Mouse (Mus musculus) lung, adult 18-20 months (tissue): ENCODE measurements at regions not wholly inside any gene's neighbourhood (a gene's known extent, or its start where the extent isn't known, plus 50 kb on each side); places are given as distances from the start of the nearest gene placed in this dataset.

Experiments used
- DNase-seq, 2 experiments: peaks; one replicate each; pipeline ENCODE4 v3.0.0; 2022; ENCODE audit warnings: mixed read lengths in 2 of 2

DNA sequence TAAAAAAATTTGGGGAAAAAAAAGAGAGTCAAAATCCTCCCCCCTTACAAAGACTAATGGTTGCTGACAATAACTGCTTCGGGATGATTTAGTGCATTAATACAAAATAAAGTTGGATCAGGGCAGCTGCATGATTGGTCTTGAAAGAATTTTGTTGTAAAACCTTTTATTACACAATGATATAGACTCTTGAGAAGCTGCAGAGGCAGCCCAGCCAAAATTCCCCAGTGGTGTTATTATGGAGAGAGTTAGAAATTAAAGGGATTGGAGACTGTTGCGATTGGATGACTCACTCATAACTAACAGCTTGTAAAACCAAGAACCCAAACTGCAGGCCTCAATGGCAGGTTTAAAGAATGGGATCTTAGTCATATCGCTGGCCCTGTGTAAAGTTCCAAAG, 181.4 kb upstream of the Igfbp7 start:
- no peak for DNase-seq

DNA sequence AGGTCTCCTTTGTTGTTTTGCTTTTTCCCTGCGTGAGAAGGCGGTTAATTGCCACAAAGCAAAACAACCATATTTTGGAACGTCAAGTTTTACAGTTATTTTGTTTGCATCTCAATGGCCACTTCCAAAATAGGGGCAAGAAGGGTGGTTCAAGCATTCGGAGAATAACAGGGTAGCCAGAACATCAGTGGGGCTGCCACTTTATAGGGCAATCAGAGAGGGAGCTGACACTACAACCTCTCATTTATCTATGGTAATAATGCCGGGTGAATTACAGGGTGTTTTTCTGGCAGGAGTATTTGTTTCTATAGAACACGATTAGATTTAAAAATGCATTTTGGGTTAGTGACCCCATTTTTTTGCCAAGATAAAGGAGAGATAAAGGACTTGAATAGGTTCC, 173.9 kb upstream of the Igfbp7 start:
- DNase-seq, result no peak

DNA sequence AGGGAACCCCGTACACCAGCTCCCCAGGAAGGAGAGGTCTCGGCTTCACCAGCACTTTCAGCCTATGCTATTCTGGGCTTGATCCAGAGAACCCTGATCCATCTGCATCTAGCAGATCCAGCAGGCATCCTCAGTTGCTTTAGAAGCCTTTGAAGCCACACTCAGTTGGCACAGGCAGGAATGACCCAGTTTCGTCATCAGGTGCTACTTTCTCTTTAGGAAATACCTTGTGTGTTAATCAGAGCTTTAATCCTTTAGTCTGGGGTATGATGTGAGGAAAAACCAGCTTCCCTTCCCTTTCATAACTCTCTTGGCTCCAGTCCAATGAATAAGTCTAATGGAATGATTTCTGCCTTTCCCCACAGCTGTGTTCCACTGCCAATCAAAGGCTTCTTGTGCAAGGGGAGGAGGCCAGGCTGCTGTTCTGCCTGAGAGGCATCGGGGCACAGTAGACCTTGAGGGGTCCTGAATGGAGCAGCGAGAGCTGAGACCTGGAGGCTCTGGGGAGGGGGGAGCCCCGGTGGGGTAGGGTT, 173.3 kb upstream of the Igfbp7 start:
- peak; percentile 22 to 30 for DNase-seq

DNA sequence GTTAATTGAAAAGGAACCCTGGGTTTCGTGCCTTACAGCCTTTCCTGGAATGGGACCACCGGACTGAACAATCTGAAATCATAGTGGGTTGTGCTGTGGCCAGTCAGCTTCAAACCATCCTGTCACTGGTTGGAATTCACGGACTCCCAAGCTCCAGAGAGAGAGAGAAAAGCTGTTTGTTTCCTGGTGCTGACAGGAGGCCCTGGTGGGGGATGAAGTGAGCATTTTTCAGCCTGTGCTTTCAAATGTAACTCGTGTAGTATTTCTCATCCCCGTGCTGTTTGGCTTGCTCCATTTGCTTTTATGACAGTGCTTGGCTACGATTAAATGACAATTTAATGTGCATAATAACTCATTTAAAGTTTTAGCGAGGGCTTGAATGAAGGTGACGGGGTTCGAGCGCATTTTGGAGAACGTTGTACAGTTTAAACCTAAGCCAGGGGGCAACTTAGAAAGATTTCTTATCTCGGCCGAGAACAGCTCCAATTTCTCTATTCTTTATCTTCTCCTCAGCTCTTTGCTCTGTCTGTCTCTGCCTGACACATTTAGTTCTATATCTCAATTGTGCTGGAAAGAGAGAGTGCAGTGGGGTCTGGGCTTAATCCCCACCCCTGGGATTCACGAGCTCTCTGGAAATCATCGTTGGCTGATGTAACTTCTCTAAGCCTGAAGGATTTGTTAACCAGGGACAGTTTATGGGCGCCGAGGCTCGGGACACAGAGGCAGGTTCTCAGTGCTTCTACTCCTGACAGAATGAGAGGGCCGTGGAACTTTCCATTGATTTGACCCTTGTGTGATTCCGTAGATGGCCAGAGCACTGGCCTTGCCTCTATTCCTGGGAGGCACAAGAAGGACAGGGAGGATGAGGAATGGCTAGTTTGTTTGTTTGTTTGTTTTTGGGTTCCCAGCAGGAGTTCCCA, 172.2 kb upstream of the Igfbp7 start:
- DNase-seq, result no peak

DNA sequence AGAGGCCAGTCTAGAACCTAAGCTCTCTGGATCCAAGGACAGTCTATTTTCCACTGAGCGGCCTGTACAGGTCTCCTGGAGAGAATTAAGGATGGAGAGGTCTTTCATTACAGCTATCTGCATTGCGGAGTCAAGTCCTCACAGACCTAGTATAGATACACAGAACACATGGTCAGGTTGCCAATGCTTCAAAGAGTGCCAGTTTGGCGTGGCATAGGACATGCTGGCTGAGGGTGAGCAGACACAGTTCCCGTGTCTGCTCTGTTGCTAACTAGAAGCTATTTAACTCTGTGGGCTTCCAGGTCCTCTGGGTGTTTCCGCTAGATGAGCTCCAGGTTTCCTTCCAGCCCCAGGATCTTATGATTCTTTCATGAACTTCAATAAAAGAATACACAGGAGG, 169.0 kb upstream of the Igfbp7 start:
- no peak for DNase-seq

DNA sequence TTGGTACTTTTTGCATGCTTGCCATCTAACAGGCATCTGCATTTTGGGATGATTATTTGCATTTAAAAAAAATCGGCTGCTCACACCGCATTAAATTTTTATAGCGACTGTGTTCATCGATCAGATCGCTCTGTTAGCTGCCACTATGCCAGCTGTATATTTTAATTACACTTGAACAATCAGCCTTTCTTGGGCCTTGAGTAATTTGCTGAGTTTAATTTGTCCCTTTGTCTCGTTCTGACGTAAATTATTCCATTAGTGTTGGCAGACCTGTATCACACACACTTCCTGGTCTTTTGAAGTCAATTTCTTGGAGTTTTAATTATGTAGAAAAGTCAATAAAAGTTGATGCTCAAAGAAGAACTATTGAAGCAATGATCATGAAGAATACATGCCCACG, 167.9 kb upstream of the Igfbp7 start:
- DNase-seq, result no peak

DNA sequence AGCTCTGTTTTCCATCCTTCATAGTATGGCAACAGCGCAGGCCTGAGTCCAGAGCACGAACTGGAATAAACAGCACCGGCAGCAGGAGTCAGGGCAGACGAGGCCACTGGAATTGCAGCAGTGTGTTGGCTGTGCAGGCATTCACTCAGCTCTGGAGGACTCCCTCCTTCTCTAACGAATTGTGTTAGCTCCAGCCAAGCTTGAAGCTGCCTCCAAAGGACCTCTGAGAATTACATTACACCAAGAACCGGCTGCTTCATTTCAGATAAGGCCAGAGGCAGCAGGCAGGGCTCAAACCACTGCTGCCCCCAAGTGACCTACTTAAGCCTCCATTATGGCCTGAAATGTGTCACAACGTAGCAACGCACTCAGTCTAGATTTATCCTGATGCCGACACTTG, 162.5 kb upstream of the Igfbp7 start:
- DNase-seq, result no peak

DNA sequence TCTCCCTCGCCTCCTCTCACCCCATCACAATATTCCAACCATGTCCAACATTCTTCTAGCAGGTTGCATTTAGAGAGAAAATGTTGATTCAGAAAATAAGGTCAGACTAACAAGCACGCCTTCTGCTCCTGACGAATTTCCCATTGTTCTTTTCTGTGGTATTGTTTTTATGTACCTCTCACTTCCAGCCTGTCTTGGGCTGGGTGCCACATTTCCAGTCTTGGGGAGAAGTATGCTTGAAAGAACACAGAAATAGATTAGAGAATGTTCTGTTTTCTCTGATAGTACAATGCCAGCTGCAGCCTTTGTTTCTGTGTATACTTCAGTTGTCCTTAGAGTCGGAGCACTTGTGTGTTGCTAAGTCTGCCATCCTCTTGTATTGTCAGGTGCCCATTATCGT, 160.3 kb upstream of the Igfbp7 start:
- no peak for DNase-seq

DNA sequence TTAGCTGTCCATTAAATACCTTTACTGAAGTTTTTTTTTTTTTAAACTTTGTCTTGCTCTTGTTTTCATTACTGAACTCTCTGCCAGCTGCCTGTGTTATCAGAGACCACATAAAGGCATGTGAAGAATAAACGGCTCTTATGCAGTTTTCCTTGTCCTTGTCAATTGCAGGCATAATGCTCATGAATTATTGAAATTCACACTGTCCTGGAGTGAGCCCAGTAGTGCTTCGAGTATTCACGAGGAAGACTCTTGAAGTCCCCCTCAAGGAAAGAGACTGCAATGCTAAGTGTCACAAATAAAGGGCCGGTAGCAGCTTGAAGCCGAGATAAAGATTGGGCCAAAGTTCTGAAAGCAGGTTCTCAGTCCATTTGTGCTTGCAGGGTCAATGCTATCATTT, 144.7 kb upstream of the Igfbp7 start:
- peak; percentile 11 to 39 for DNase-seq

DNA sequence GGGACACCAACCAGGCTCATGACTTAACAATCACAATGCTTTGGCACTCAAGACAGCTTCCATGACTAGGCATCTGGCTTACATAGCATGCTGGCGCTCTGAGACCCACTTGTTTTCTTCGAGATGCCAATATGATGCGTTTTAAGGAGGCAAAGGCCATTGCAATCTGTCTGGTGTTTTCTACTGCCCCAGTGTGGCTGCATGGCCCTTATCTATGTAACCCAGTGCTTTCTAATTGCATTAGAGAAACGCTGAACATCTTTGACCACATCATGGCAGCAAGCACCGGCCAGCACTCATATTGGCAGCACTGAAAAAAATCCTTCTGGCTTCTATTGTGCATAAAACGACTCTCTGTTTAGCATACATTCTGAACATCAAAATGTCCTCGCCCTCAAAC, 144.2 kb upstream of the Igfbp7 start:
- DNase-seq, result no peak

DNA sequence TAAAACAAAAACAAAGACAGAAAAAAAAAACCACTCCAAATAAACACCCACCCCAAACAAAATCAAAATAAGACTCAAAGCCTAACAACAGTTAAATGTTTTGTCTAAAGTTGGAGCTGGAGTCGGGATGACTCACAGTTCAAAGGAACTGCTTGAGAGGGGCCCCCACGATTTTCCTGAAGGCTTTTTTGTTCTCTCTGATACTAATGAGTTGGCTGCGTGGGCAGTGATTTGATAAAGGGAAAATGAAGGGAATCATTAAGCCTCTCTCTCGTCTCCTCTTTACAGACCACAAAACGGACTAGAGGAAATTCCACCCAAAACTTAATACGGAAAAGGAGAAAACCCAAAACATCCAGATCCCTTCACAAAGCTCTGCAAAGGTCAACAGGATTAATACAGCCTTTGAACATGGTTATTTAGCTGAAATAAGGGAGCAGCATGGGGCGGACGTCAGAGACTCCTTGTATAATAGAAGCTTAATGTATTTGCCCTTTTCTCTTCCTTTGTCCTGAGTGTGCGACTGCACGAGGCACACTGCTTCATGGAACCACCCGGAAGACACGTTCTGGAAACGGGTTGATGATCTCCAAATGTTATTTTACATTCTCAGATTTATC, 138.3 kb upstream of the Igfbp7 start:
- no peak for DNase-seq

DNA sequence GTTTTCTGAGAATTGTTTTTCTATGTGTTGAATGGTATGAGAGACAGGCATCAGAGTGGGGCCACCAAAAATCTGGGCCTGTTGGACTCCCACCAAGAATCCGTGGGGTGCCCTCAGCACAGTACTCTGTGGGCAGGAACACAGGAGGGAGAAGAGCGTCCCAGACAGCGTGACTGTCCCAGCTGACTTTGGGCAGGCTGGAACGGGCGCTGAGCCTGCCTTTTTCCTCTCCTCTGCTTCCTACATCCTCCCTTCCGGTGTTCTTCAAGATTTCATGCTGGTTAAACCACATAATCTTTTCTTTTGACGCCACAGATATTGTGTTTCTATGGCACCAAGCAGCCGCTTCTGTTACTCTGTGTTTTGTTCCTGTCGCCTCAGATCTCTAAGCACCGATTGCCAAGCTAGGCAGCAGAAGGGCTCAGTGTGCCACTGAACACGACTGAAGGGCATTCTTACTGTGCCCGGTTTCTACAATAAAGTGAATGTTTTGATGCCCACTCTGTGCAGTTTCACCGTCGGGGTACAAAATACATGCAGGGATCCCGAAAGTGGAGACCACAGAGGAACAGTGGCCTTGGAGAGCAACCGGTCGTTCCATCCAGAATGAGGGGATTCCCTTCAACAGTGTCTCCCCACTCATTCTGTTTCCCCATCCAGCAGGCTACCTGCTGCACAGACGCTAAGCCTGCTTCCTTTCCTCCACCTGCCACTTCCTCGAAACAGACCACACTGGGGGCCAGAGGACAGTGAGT, 124.6 kb upstream of the Igfbp7 start:
- DNase-seq, result no peak

DNA sequence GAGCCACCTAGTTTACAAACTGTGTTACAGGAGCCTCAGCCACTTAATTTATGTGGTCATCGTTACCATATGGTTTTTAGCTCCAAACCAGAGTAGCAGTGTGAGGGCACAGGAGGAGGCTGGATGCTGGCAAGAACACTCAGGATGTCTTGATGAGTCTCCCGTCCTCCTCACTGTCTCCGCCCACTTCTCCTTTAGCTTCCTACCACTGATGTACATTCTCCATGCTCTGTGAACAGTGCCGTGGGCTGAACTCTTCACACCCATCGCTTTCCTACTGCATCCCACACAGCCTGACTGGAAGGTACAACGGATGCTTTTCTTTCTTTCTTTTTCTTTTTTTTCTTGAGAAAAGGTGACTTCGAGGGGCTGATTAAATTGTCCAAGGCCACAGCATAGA, 122.5 kb upstream of the Igfbp7 start:
- DNase-seq, result no peak

DNA sequence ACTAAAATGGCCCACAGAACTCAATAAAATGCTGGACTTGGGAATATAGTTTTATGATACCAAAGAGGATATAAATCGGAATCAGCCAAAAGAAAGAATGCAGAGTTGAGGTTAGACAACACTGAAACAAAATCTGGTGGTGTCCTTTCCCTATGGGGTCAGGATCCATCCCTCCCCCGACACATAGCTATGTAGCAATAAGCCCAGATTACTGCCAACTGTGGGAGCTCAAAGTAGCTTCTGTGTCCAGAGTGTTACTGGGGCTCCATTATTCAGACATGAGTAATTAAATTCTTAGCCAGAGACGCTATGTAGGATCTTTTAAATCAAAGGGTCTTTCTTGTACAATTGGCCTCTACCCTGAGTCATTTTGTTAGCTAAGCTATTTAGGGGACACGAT, 109.4 kb upstream of the Igfbp7 start:
- DNase-seq, result no peak

DNA sequence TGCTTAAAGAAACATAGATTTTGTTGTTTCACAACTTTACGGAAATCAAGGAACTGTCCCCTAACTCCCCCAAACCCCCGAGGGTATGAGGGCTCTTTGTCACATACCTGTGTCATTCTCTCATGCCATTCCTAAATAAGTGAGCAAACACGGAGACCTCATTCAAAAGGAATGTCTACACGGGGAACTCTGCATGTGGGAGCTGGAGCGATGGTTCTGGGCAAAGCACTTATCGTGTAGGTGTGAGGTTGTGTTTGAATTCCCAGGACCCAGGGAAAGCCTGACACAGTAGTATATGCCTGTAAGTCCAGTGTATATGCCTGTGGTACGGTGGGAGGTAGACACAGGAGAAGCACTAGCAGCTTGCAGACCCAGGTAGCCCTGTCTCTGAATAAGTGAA, 107.6 kb upstream of the Igfbp7 start:
- peak in 1 of 2 experiments; percentile 7 for DNase-seq

DNA sequence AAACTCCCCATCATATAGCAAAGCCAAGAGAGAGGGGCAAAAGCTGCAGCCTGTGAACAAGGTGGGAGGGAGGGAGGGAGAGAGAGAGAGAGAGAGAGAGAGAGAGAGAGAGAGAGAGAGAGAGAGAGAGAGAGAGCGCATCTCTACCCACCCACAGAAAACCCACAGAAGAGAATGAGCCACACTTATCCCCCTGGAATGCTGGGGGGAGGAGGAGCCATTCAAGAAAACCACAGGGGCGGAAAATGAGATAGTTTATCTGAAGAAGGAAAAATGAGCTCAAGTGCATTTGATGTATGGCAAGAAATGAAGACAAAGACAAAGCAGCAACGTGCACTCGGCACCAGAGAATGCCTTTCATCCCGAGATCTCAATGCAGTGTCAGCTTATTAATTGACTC, 94.8 kb upstream of the Igfbp7 start:
- DNase-seq, result no peak

DNA sequence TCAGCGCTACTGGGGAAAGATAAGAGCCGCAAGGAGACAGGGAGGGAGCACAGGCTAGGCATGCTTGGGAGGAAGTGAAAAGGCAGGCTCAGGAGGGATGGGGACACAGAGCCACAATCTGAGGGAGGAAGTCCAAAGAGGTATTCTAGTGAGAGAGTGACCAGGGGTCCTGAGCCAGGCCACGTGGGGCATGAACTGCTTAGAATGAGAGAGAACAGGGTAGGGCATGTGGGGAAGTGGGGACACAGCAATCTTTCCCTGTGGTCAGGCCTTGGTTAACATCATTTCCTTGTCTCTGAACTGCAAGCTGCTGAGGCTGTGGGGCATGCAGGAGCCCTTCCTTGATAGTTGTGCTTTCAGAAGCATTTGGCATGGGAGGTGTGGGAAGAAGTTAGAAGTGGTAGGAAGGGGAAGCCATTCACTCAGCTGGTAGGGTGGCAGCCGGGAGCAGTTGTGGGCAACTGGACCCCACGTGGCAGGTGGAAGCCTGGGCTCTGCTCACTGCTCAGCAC, 92.2 kb upstream of the Igfbp7 start:
- no peak for DNase-seq

DNA sequence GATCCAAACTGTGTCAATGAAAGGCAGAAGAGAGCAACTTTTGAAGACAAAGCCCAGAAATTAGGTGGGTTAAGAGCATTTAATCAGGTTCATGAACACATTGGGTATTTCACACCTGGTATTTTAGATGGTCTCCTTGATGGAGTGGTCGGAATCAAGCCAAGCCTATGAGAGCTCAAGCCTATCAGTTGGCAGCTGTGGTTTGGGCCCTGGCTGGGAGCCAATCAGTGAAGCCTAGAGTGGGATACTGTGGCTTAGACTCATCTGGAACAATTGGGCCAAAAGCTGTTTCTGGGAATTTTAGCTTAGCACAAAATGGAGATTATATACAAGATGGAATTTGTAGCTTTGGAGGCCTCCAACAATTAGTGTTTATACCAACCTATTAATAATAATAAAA, 86.8 kb upstream of the Igfbp7 start:
- no peak for DNase-seq

DNA sequence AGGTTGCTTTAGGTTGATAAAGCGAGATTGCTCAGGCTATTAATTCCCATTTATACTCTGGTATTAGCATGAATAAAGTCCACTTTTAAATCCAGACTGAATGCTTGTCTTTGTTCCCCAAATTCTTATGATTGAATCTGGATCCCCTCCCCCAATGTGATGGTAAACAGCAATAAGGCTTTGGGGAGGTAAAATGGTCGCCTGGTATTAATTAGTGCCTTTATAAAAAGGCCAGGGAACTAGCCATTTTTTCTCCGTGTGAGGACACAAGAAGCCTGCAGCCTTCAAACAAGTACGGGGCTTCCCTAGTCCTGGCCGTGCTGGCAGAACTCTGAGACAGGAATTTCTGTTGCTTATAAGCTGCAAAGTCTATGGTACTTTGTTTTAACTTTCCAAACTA, 81.1 kb upstream of the Igfbp7 start:
- no peak for DNase-seq

DNA sequence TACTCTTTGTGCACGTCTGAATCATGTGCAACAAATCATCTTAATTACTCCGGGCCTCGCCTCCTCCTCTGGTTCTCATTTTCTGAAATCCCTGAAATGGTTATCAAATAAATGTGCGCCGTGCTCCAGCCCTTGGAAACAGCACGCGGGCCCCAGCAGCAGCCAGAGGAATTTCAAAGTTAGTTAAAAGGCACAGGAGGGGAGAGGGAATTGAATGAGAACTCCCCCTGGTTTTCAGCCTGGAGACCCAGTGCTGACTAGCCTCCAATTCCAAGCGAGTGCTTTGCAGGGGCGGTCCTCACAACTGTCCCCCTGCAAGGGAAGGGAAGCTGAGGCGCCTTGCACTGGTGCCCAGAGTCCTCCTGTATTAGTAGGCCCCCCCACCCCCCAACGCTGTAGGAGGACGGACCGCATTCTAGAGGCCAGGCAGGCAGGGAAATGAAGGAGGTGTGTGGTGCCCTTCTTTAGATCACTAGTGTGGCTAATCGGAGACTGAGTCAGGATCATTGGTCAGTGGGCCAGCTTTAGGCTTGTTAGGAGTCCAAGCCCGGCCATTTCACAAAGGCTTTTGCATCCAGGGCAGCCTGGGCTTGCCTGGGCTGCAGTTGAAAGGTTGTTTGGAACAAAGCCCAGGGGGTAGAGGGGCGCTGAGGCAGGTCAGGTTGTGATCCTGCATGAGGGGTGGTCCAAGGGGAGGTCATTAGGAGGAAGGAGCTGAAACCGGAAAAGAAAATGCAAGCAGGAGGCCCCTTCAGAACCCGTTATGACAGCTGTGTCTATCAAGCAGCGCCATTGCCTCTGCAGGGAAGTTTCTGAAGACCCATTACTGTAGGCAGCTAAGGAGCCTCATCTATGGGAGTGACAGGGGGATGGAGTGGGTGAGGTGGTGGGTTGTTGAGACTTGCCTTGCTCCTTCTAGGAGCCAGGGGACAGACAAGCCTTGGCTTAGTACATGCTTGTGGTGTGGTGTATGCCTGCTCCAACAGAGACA, 80.3 kb upstream of the Igfbp7 start:
- DNase-seq, result no peak

DNA sequence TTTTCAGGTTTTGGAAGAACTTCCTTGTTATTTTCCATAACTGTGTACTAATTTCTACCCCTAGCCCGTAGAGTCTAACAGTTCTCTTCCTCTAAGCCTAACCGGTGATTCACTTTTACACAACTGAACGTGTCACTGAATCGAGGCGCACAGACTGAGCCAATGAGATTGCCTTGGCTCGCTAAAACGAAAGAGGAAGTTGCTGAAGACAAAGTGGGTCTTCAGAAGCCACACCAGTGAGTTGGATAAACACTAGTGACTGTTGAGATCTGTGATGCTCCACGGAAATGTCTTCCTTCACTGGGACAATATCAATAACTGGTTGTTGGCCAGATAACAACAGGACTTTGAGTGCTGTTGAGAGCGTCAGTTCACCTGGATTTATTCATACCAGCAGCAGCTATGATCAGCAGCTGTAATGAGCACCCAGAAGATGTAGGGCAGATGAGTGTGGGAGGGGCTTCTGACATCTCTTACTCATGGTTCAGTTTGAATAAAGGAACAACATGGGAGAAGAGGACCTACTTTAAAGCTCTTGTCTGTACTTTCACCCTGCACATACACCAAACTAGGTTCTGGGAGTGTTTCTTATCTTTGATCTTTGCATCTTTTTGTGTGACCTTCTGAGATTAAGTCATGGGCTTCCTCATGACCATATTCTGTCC, 75.3 kb upstream of the Igfbp7 start:
- no peak for DNase-seq
